Mouse (Mus musculus): Measurements from ENCODE around the gene Gusb.
A peak's percentile ranks its signal among the peaks of the same experiment; 100 is the strongest.

Gene Gusb

DNA sequence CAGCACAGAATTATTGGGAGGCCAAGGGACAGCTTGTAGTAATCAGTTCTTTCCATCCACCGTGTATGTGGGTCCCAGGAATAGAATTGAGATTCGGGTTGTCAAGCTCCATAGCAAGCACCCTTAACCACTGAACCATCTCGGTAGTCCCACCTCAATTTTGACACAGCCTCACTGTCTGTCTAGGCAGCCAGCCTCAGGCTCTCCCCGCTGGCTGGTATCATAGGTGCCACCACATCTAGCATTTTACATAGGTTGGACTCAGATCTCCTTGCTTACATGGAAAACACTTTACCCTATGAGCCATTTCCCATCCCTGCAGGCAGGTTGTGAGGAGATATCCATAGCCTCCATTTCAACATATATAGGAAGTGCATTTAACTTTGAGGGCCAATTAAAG lies 28.5 kb downstream of the Gusb start:
- DNase-seq: peak; percentile 63

GRCm38 (mm10) chr5:129971491-129971890 lies 31.4 kb downstream of the Gusb start:
- DNase-seq: peak; percentile 96

DNA sequence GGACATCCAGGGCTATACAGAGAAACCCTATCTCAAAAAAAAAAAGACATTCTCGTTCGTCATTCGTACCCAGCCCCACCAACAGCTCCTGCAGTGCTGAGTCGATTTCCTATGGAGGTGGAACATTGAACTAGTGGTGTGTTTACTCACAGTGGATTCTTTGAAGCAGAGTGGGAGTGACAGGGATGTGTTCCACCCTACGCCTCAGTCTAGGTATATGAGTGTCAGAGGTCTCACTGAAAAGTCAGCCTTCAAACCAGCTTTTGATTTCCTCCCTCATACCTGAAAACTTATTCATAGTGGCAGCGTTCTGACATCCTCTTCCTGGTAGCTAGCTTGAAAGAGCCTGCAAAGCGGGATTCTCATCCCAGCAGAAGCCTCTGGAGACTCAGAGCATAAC lies 34.4 kb downstream of the Gusb start:
- peak; percentile 62 for DNase-seq

- DNase-seq: peak; percentile 61
Observed at GRCm38 (mm10) chr5:129966448-129966847, 36.4 kb downstream of the Gusb start.

- DNase-seq: no peak
Observed at GRCm38 (mm10) chr5:129963224-129963623, 39.6 kb downstream of the Gusb start.

DNA sequence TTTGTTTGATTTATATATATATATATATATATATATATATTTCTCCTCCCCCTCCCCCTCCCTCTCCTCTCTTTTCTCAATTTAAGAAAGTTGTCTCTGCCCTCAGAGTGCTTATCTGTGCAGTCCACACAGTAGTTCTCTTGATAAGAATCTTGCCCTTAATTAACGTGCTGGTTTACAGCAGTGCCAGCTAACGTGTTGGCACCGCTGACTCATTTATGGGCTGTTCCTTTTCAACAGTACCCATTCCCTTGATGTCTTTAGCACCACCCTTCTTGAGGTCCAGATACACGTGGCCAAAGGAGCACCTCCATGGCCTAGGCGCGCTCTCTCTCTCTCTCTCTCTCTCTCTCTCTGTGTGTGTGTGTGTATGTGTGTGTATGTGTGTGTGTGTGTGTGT lies 47.1 kb downstream of the Gusb start:
- DNase-seq: peak; percentile 76

DNA sequence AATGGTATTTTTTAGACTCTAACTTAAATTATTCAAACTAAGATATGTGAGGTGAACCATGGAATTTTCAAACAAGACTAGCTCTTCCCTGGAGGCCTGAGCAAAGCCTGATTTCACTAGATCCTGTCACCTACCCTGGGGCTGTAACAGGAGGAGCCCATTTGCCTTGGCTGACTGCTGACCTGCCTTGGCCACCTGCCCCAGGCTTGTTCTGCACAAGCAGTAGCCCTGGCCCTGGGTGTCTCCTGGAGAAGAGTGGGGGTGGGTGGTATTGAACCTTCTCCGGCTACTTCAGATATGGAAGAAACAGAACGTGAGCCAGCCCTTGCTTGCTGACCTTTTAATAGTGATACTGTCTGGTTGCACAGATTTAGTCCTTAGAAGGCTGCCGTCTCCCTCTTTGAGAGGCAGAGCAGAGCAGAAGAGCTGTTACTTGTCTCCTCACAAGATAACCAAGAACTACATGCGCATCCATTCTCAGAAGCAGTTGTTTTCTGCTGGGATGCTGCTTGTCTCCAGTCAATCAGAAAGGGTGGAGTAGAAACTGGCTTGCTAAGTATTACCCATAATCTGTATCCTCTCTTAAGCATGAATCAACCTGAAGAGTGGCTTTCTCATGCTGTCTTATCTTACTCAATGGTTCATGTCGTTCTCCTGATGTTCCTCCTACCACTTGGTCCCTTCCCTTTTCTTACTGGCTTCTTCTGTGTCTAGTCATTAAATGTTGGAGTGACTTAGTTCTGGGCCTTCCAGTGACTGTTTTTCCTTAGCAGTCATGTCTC lies 48.2 kb downstream of the Gusb start:
- peak; percentile 86 for DNase-seq

DNA sequence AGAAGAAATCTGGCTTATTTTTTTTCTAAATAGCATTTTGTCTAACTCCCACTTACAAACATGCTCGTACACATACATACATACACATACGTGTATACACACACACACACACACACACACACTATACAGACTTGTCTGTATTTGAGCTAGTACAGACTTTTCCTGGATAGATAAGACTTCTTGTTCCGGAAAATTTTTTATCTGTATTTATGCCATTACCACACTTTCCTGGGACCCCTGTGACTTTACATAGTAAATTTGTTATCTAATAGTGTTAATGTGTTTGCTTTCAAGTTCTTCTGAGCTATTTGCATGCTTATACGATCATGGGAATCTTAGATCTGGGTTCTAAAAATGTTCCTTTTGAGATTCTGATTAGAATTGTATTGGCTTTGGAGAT lies 50.7 kb downstream of the Gusb start:
- DNase-seq: no peak

- peak; percentile 35 for DNase-seq
Observed at GRCm38 (mm10) chr5:129947528-129948033, 55.3 kb downstream of the Gusb start.

DNA sequence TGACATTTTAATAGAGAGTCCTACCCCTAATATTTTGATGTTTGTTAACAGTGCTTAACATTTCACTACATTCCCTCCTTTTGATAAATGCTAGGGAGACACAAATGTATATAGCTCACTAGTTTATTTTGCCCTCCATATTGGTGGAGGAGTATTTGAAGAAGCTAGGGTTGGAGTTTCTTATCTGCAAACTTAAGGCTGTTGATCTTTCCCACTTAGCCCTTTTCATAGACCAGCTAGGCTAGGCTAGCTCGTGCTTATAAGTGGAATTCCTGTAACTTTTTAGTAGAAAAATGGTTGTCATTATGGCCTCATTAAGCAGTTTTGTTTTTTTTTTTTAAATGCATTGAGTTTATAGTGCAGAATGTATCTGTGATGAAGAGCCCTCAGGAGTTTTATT lies 59.4 kb downstream of the Gusb start:
- no peak for DNase-seq

GRCm38 (mm10) chr5:129942073-129942939 lies 60.5 kb downstream of the Gusb start:
- peak; percentile 96 for DNase-seq

DNA sequence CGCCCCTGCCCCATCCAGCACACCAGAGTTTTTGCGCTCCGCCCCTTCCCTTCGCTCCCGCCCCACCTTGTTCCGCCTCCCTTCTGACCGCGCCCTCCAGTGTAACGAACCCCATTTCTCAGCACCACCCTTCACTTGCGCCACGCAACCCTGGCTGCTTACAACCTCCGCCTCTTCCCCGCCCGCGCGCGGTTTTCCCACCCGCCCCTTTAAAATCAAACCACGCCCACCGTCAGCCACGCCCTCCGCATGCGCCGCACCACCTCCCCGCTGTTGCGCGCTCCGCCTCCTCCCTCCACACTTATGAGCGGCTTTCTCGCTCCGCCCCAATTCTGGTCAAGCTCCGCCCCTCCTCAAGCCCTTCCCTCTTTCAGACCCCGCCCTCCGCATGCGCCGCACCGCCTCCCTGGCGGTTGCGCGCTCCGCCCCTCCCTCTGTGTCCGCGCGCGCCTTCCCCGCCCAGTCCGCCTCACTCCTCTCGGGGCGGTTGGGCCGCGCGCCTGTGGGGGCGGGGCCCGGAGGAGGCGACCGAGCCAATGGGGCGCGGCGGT lies 61.3 kb downstream of the Gusb start, which contains the start of gene Vkorc1l1:
Vkorc1l1 (plus strand) TSS at position 476 of the 551 bp plus-strand sequence.
- peak; percentile 100 for DNase-seq

- DNase-seq: no peak
Observed at GRCm38 (mm10) chr5:129940736-129941494, 61.9 kb downstream of the Gusb start.

DNA sequence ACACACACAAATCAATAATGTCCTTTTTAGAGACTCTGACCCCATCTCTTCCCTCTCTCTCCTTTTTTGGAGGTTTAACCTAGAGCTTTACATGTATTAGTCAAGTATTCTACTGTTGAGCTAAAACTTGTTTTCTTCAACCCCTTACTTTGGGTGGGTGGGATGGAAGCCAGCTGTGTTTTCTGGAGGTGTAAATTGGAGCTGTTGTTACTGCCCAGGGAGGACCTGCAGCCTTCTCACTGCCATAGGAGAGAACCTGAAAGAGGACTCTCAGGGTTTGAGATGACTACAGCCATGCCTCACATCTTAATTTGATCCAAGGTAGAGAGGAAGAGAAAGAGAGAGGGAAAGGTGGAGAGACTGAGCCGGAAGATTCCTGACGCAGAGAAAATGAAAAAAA lies 62.6 kb downstream of the Gusb start:
- peak; percentile 85 for DNase-seq
